9 mouse cellular contexts compared by ENCODE assay signal in the genomic region with DNA sequence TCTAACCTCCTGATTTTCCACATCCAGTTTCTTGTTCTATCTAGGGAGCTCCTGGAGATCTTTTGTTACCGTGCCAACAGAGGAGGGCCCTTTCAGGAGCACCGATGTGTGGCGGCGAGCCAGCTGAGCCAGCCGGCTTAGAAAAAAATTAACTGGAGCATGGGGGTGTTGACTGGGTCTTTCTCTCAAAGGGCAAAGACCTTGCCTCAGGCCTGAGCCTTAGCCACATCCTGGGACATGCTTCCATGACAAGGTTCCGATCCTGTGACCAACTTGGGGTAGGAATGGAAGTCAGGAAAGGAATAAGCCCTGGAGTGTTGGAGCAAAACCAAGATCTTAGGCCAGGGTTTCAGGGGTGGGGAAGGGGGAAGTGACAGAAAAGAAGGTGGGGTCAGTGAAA. TPM values are rescaled to one million over a fixed set of nuclear protein-coding genes. Genes with fewer than 3 reads are reported as not detected.
A peak's percentile ranks its signal among the peaks of the same experiment; 100 is the strongest.
DNase-seq lines count a peak whose midpoint lies in the region; ATAC-seq and TF ChIP-seq lines count a peak whose summit lies in the region.
"Had no signal": no experiment of that assay in that cellular context is flagged by ENCODE, and none has a peak within 500 bp of the region (broad histone marks: within the 10 kb centered on the region; RNA-seq: fewer than 3 reads in every experiment).

No protein-coding gene starts in this region.

- POLR2A ChIA-PET in Patski (lab: Charles Lee) = interaction anchor here (1.4 to 3.0 kb wide), 3 partner anchors 53 to 95 kb away, joined by 4 to 9 read pairs (median 4); no protein-coding TSS in a partner anchor

- ATAC-seq in Patski = peak; percentile 1
- no peak for ATAC-seq in hindbrain, embryonic 13.5 days (ENCODE audit: low FRiP score)
- ATAC-seq in limb, embryonic 12.5 days (ENCODE audit: insufficient number of reproducible peaks, insufficient read depth, low FRiP score, low TSS enrichment, low read depth) = no peak

- H3K4me3 ChIP-seq in heart, embryonic 10.5 days = no peak overlapping the region
- peak overlapping the region; percentile 80 for H3K4me3 ChIP-seq in hindbrain, embryonic 13.5 days
- peak overlapping the region; percentile 21; the same call in 1 of the 2 replicates for H3K4me3 ChIP-seq in limb, embryonic 12.5 days (replicated peaks)
- H3K4me3 ChIP-seq: megakaryocyte, embryonic 14.5 days had no signal

- H3K4me2 ChIP-seq in hindbrain, embryonic 13.5 days = peak overlapping the region; percentile 80
- peak overlapping the region; percentile 85 for H3K4me2 ChIP-seq in limb, embryonic 12.5 days

- peaks cover 9% of the 10 kb centered on the region for H3K27me3 ChIP-seq in heart, embryonic 10.5 days (ENCODE audit: insufficient read depth, poor library complexity, severe bottlenecking)
- H3K27me3 ChIP-seq in Patski = no peaks in the 10 kb centered on the region
- H3K27me3 ChIP-seq in hindbrain, embryonic 13.5 days = no peaks in the 10 kb centered on the region
- H3K27me3 ChIP-seq in limb, embryonic 12.5 days = peaks cover 21% of the 10 kb centered on the region; the same call in 1 of the 2 replicates

- H3K9ac ChIP-seq in hindbrain, embryonic 13.5 days = peak overlapping the region; percentile 97; the same call in 1 of the 2 replicates
- H3K9ac ChIP-seq in limb, embryonic 12.5 days (replicated peaks) = no peak overlapping the region

- in situ Hi-C loops in Patski (cut with MboI; ENCODE audit: low pct_unique_long_range_greater_than_20kb) = loop anchor here (5.0 kb wide), 1 partner anchor 53 kb away; no protein-coding TSS in a partner anchor

- TF ChIP-seq CTCF in Patski (IDR thresholded peaks at IDR 0.05) = no peak

- no peaks in the 10 kb centered on the region for H3K9me3 ChIP-seq in heart, embryonic 10.5 days
- no peaks in the 10 kb centered on the region for H3K9me3 ChIP-seq in hindbrain, embryonic 13.5 days
- H3K9me3 ChIP-seq in limb, embryonic 12.5 days = no peaks in the 10 kb centered on the region

- CTCF ChIA-PET in Patski (lab: Charles Lee) = interaction anchor here (1.0 to 1.9 kb wide), 5 partner anchors 24 to 99 kb away, joined by 3 to 6 read pairs (median 5); no protein-coding TSS in a partner anchor

- DNase-seq in heart, embryonic 10.5 days (ENCODE audit: low spot score) = peak; percentile 73
- no peak for DNase-seq in heart, adult 8-10 months (ENCODE audit: low spot score)
- DNase-seq in Patski (ENCODE audit: low read depth, low spot score) (peak; percentile 83), adipocyte (ENCODE audit: low spot score) (no peak)
- DNase-seq in yolk sac, embryonic 10.5 days (ENCODE audit: low spot score) = peak; percentile 66
- no peak for DNase-seq in urinary bladder, postnatal 10 days (ENCODE audit: low spot score)

- peak overlapping the region; percentile 38 for H3K27ac ChIP-seq in heart, embryonic 10.5 days
- H3K27ac ChIP-seq in hindbrain, embryonic 13.5 days = peak overlapping the region; percentile 99
- no peak overlapping the region for H3K27ac ChIP-seq in limb, embryonic 12.5 days

- H3K4me1 ChIP-seq in heart, embryonic 10.5 days = peaks cover 63% of the 10 kb centered on the region
- H3K4me1 ChIP-seq in hindbrain, embryonic 13.5 days (replicated peaks) = peaks cover 81% of the 10 kb centered on the region
- peaks cover 60% of the 10 kb centered on the region for H3K4me1 ChIP-seq in limb, embryonic 12.5 days (replicated peaks)

- H3K36me3 ChIP-seq in heart, embryonic 10.5 days = no peaks in the 10 kb centered on the region
- H3K36me3 ChIP-seq in hindbrain, embryonic 13.5 days = no peaks in the 10 kb centered on the region
- H3K36me3 ChIP-seq in limb, embryonic 12.5 days = 0 out of 2 replicates have a peak, but pooled peaks cover 3% of the 10 kb centered on the region

- WGBS in heart, embryonic 10.5 days = 26% methylated on average over 6 of the region's 6 CpGs
- 4% methylated on average over 6 of the region's 6 CpGs for WGBS in hindbrain, embryonic 13.5 days
- WGBS in limb, embryonic 12.5 days = 28% methylated on average over 6 of the region's 6 CpGs

RNA-seq across cellular contexts. Expression of gene Spsb4, which starts 2.9 kb away (rescaled TPM):
- 53.5 and 66.5 TPM in 2 replicates for polyA plus RNA-seq in heart, embryonic 10.5 days (2016; fragmentation: Nextera tagmentation; extraction: Ambion mirVana)
- 1 to 10 TPM; 3.3 to 4.9 (median 4.3) TPM for total RNA-seq in heart, adult 8-10 months (2022)
- polyA plus RNA-seq in Patski (2021) = 19.0 TPM
- 50.3 and 52.3 TPM in 2 replicates for polyA plus RNA-seq in hindbrain, embryonic 13.5 days (2015; fragmentation: Nextera tagmentation; extraction: Ambion mirVana)
- 56.2 and 60.8 TPM in 2 replicates for polyA plus RNA-seq in limb, embryonic 12.5 days (2016; fragmentation: Nextera tagmentation; extraction: Ambion mirVana)

Comparison
In these comparisons a context has a peak if more than half of its experiments do, and no peak if none do; other contexts are left out.
1. DNase-seq: peak in heart, embryonic 10.5 days (single experiment), Patski (single experiment) and yolk sac, embryonic 10.5 days (single experiment); none in heart, adult 8-10 months (single experiment), urinary bladder, postnatal 10 days (single experiment) and adipocyte (single experiment).